Mouse (Mus musculus) erythroblast, embryonic 14.5 days (primary cell): ENCODE data around the gene Ak8.

Source experiments
- GATA1 ChIP-seq: IDR thresholded peaks from 2 replicates; pipeline ENCODE4 v1.6.1; 2012; ENCODE audit warnings: low read length, inconsistent platforms, mixed read lengths
- TAL1 ChIP-seq: IDR thresholded peaks from 3 replicates; pipeline ENCODE4 v1.6.1; 2012; ENCODE audit warnings: low read length, inconsistent platforms, mixed read lengths

- no peak for TF ChIP-seq GATA1
- TF ChIP-seq TAL1 = no peak
These were observed 96.3 kb downstream of the Ak8 start for GRCm38 (mm10) chr2:28796298-28796697.
